Mouse (Mus musculus) ovary, postnatal 36 days (tissue): Measurements from ENCODE around the gene Pah.

Experiments
- DNase-seq: peaks from one replicate; pipeline ENCODE4 v3.0.0; 2022; ENCODE audit warnings: low spot score, mixed read lengths

Gene Pah

DNA sequence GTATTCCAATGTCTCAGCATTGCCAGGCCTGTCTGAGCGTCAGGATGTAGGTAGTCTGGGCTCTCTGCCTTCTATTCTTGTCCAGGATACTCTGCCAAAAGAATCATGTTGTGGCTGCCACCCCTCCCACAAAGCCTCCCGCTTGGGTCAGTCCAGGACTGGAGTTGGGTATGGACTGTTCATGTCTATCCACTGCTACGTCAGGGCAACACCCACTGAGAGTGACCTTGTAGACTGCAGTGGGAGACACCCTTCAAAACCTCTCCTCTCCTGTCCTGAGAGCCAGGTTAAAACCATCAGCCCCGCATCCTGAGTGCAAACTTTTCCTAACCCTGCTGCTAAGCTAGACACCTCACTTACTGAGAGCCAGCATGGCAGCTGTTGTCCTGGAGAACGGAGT, at the start of gene Pah:
TSS of gene Pah (plus strand) at position 150 of the 400 bp plus-strand sequence.
- DNase-seq: no peak

DNA sequence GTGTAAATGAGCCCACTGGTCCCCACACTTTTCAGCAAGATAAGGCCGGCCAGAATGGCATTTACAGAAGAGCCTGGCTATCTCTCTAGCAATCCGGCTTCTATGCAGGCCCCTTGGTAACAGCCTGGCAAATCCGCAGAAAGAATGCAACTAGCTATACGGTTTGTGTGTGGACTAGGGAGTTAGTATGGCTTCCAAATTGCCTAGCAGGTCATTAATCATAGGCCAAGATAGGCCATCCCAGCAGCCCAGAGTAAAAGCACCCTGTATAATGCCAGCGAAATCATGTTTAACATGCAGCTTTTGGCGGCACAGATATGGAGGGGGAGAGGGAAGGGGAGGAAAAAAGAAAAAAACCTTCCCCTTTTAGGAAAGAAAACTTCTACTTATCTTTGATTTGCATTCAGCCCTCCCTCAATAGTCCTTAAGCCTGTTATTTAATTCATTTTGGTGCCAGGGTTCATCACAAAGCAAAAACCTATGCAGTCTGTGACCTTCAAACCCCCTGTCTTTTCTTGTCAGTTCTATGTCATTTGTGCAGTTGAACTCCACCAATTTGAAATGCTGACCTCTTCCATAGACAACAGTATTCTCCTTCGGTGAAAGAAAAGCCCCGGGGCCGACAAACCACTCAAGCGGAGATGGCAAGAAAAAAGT, 48.0 kb upstream of the Pah start:
- no peak for DNase-seq

DNA sequence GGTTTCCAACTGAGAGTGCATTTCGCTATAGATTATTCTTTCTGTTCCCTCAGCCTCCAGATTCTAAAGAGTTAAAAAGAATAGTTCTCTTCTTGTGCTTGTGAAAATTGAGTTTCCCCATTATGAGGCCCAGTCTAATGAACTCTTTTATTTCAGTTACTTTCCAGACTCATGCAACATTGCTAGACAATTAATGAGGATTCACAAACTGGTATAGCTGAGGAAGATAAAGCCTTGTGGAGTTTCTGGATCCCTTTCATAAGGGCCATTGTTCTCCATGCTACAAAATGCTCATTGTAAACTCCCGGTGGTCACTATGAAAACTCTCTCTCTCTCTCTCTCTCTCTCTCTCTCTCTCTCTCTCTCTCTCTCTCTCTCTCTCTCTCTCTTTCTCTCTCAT, 46.6 kb upstream of the Pah start:
- no peak for DNase-seq

DNA sequence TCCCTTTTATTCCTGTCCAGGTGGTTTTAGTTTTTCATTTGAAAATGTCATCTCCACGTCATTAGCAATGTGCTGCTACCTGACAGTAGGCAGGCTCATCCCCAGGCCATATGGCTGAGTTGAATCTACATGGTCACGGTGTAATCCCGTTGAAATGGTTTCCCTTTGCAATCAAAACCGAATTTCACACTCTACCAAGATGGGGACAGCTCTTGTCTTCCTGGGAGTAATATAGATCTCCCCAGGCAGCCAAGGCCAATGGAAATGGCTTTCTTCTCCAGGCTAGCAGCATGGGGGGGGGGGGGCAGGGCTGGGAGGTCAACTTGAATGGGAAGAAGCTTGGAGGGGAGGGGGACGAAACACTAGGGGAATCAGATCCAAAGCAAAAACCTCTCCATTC, 43.7 kb upstream of the Pah start:
- DNase-seq: no peak

DNA sequence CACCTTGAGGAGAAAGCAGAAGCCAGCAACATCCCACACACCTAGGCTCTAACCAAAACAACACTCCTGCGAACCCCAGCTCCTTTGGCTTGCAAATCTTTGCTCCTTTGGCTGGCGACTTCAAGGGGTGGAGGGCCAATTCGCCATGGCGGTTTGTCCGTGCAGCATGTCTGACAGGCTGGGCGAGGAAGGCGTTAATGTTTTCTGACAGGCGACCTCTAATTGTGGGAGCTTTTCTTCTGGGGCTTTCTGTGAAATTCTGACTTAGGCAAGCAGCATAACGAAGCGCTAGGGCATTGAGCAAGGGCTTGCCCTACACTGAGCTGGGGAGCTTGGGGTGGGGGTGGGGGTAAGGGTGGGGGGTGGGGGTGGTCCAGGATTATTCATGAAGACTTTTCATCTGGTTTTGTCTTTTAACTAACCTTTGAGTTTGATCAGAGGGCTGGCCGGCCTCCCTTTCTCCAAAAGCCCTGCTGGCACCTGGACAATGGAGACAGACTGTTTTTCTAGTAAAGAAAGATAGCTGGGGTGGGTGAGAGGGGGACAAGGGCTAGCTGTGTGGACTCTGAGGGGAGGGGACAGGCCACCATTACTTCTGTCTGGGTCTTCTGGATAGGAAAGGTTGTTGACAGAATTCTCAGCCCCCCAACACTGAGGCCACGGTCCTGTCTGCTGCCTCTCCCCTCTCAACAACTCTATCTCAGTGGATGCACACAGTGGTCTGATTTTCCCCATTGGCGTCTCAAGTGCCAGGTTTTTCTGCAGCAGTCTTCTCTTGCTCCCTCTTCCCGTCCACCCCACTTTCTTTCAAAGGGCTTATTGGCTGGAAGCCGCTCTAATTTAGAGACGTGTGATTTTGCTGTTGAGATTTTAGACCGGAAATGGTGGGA, 36.5 kb upstream of the Pah start:
- DNase-seq: no peak

DNA sequence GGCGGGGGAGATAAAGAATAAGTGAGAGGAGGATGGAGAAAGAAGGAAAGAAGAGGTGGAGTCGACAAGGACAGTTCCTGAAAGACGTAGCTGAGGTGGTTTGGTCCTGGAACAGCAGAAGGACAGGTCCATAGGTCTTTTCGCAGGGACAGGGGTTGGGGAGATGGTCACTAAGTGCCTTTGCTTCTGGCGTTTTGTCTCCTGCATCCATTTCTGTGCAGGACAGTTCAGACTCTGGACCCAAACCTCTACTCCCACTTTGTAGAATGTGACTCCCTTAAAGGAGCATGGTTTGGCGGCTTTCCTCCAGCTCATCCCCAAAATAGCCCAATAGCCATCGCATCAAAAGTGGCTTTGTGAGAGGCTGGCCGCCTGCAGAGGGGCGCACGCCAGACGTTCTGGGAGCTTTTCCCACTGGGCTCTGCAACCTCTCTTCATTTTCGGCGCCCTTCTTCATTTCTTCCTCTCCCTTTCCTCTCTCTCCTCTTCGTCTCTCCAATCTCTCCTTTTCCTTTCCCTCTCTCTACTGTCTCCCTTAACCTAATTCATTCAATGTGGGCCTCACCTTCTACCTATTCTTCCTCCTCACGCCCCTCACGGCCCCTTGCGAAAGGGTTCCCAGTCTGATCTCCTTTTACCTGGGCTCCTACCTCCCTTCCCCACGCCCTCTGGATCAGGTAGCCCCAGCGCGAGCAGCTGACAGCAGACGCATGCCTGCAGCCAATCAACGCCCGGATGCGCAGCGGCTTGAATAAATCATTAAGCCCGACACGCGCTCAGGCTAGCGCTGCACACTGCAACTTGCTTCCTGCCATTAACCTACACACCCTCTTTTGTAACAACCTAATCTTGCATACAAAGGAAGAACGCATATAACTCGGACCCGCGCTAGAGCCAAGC, 35.6 kb upstream of the Pah start:
- DNase-seq: no peak

DNA sequence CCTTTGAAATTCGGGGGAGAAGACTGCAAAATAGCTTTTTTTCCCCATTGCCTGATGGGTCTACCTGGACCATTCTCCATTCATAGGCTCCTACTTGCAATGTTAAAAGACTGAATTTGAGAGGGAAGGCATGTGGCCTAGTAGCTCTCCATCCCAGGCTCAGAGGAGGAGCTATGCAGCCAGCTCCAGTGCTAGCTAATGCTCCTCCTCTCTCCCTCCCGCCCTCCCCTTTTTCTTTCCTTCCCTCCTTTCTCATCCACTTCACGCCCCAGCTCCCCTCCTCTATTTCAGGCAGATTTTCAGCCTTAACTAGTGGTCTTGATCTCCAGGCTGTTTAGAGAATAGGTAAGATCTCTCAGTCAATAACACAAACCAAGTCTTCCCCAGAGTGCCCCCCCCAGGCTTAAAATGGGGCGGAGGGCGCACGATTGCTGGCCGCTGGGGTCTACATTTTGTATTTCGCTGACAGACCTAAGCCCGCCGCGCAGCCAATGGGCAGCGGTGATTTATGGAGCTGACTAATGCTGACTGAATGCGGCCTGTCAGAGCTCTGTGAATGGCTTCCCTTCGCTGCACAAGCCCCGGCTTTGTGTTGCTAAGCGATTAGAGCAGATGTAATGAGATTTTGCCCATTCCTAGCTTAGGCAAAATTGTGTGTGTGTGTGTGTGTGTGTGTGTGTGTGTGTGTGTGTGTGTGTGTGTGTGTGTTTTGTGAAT, 33.0 kb upstream of the Pah start:
- no peak for DNase-seq

DNA sequence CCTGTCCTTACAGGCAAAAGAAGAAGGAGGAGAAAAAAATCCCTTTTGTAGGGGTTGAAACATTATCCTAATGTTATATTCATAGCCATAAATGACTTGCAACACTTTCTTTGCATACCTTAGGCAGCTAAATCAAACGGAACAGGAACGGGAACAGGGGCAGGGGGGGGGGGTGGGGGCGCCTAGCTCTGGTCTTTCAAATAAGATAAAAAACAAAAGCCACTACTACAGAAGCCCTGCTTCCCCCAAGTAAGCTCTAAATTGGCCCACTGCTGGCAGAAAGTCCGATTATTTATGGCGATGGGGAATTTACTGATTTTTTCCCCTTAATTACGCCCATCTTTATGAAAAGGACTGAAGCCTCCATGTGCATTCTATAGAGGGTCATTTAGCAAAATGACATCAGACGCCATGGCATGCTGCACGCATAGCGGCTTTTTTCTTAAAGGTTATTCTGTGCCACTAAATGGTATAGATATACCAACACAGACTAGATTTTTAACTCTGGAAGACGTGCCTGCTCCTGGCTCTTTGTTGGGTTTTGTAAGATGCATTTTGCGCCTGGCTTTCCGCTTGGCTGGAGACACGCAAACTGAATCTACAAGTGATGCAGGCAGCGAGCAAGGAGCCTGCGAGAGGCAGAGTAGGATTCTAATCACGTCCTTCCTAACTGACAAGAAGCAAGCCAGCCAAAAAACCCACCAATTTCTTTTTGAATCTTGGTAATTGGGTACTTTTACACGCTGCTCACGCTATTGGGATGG, 32.2 kb upstream of the Pah start:
- DNase-seq: no peak

DNA sequence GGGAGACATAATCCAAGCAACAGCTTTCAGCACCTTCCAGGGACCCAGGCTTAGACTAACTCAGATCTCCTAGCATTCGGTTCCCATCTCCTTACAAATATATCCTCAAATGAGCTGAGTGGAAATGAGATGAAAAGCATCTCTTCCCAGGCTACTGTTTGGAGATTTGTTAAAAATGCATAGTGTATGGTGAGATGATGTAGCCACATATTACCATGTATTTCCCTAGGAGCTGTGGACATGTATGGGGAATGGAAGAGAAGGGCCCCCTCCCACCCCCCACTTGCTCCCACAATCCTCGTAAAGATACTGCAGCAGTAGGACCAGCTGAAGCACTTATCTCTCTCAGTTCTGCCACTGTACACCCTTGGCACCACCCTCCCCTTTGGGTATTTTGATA, 31.3 kb upstream of the Pah start:
- DNase-seq: no peak

DNA sequence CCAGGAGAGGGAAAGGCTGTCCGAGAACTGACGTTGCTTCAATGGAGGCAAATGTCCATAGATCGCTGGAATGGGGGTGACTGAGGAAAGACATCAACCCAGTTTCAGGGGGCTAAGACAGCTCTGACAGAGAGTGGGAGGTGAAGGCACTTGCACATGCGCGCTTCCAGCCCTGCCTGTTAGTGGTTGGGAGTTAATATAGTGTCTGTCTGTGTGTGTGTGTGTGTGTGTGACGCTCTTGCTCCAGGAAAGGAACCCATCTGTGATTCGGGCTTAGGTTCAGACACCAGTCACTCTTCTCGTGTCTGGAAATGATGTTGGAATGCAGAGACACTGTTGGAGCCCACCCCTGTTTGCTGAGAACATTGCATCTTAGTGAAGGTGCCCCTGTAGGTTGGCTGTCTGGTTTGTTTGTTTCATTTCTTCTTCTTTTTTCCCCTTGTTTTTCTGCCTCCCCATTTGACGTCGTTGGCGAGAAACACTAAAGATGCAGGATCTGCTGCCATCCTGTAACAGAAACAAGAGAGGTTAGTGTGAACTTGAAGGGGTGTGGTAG, 30.0 kb upstream of the Pah start:
- DNase-seq: no peak

DNA sequence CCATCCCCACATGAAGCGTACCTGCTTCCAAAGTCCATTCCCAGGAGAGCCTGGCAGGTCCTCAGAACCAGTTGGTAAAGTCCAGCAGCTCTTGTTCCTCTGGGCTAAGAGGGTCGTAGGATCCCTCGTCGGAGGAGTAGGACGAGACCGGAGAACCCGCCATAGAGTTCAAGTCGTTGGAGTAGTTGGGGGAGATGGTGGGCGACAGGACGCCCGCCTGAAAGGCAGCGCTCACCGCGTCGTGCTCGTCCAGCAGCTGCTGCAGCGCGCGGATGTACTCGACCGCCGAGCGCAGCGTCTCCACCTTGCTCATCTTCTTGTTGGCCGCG, 29.3 kb upstream of the Pah start:
- DNase-seq: no peak

DNA sequence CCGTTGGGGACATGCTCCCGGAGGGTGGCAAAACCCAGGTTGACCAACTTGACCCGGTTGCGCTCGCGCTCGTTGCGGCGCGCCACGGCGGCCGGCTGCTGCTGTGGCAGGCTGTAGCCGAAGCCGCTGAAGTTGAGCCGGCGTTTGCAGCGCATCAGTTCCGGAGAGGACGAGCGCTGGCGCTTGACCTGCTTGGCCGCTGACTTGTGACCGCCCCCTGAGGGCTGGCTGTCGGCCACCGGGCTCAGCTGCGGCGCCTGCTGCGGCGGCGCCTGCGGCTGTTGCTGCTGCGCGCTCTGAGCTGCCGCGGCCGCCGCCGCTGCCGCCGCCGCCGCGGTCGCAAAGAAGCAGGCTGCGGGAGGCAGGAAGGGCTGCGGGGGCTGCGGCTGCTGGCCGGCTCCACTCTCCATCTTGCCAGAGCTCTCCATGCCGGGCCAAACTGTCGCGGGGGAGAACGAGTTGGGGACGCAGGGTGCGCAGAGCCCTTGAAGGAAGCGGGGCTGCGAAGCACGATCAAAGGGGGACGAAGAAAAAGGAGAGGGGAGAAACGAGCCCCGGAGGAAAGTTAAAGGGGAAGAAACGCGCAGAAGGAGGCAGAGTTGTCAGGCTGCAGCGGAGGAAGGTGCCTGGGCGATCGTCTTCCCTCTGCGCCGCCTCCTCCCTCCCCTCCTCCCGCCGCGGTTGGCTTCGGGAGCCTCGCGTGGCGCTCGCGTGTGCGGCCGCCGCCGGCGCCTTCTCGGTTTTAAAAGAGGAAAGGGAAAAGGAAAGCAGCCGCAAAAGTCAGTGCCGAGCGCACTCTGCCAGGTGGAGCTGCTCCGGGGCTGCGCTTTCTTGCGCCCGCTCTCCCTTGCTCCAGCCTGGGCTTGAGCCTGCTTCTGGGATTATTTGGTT, 28.7 kb upstream of the Pah start:
- DNase-seq: peak; percentile 60

DNA sequence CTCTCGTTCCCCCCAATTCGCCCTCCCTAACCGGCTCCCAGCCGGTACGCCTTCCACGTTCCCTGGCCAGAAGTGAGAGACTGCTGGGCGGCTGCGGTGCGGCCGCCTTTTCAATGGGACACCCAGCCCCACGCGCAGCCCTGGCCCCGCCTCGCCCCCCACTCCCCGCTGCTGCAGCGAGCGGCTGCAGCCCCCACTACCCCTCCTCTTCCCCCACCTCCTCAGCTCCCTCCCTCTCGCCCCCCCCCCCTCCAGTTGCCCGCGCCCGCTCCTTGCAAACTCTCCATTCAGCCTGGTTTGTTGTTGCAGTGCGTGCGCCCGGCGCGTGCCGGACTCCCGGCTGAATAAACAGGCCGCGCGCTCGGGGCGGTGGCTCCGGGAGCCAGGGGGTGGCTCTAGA, 28.0 kb upstream of the Pah start, which contains the start of gene Ascl1:
TSS of gene Ascl1 (minus strand) at position 85 of the 400 bp plus-strand sequence.
- no peak for DNase-seq

DNA sequence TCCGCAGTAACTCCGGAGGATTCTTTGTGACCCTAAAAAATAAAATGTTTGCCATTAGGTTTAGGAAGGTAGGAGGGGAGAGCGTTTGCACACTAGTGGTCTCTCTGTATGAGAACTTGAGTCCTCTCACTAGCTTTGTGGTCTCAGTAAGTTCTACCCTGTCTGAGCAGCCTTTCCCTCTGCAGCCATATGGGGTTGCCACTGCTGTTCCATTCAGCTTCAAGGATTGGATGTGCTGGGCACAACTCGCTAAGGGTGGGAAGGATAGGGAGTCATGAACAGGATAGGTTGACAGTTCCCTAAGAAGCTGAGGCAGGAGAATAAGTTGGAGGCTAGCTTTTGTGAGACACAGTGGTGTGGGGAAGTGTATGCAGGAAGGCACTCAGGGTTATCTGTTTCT, 27.4 kb upstream of the Pah start:
- no peak for DNase-seq

DNA sequence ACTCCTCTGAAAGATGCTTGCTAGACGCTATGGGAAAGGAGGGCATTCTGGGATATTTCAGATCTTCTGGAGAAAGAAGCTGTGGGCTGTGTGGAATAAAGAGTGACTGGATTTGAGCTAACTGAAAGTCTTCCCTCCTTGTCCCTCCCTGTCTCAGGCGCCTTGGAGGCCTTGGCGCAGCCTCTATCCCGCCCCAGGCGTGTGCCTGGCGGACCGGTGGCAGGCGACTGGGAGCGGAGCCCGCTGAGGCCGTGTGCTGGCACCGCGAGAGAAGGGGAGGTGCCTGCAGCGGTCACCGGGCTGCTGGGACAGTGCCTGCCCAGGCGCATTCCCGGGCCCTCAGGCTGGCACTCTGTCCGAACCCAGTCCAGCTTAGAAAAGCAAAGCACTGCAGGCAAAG, 27.0 kb upstream of the Pah start:
- peak; percentile 24 for DNase-seq

DNA sequence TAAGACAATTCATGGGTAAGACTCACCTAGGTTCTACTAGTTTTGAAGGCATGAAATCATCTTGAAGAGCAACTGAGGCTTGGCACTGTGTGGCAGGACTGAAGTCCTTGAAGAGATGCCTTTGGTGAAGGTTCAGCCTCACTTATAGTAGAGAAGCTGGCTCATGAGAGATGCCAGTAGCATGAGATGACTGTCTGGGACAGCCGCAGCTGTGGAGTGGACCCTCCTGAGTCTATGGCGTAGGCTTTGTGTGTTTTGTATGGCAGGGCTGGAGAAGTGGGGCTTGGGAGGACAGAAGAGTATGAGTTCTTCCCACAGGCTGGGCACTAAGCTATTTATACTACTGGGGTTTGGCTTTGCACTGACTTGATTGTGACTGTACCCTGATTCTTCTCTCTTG, 24.5 kb upstream of the Pah start:
- no peak for DNase-seq

DNA sequence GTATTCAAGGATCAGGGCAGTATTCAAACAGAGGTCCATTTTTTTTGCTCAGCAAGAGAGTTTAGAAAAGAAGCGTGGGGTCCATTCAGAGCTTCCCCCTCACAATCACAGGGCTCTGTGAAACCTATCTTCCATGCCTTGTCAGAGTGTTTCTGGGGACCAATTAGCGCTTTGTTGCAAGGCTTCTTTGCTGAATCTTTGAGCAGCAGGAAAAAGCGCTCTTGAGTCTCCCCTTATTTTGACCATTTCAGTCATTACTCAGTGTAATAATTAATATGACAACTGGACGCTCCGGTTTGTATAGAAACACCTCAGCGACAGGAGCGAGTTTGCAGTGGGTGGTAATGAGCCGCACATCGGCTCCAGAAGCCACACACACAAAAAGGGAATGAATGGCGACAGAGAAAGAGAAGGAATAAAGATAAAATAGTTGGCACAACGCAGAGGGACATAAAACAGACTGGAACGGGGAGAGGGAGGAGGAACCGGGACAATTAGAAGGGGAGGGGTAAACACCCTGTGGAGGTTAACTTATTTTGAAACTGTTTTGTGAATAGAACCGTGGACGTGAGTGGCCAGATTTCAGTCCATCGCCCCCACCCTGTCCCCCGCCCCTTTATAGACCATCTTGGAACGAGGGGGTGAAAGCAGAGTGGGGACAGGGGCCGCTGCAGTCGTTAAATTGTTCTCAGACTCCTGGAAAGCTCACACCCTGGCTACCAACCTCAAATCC, 20.5 kb upstream of the Pah start:
- no peak for DNase-seq

DNA sequence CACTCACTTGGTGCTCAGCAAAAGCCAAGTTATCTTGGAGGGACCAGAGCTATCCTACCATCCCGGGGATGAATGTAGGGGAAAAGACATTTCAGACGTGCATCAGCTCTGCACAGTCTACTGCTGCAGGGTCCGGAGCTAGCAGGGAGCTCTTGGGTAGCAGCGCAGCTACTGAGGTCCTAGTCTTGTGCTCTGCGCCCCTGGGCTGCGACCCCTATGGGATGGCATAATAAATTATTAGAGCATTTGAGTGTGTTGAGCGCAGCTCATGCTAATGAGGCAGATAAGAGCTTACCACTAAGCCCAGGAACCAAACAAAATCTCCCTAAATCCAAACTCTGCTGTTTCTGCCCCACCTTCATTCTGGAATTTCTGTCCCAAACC, 19.9 kb upstream of the Pah start:
- no peak for DNase-seq

DNA sequence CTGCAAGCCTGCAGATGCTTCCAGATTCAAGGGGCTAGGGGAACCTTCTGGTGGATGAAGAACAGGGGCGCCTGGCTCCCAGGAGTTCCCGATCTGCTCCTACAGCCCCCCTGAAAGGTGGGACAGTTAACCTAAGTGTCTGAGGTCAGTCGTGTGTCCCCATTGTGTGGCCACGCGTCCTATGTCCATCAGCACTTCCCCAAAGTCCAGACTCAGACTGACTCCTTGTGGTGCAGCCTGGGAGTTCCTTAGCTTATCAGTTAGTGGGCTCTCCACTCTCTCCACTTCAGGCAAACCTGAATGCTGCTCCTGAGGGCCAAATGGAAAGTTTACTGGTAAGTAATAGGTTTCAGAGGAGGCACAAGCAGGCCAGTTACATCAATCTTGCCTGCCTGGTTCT, 19.3 kb upstream of the Pah start:
- no peak for DNase-seq
